Mouse (Mus musculus): Measurements from ENCODE around the gene Tmem56. TPM values are rescaled to one million over a fixed set of nuclear protein-coding genes. Genes with fewer than 3 reads are reported as not detected.

The Tmem56 gene
- total RNA-seq, 2 experiments from 2014 or later = 46.6 to 51.7 TPM

GRCm38 (mm10) chr3:121309429-121309828 is 26.5 kb upstream of the Tmem56 start:
- intact Hi-C loops (cut with DNase I) = loop anchor here (5.0 to 10.0 kb wide), 3 partner anchors 225 to 453 kb away; partner anchors contain the start of genes F3 and Slc44a3
- TF ChIP-seq CTCF (IDR thresholded peaks at IDR 0.05) = no peak

GRCm38 (mm10) chr3:121308935-121309334 is 26.0 kb upstream of the Tmem56 start:
- intact Hi-C loops (cut with DNase I) = loop anchor here (5.0 to 10.0 kb wide), 3 partner anchors 226 to 453 kb away; partner anchors contain the start of genes F3 and Slc44a3
- DNase-seq (ENCODE audit: extremely low spot score in 1 of 2, low spot score in 2 of 2) = no peak
- no peak overlapping the region for H3K4me3 ChIP-seq
- TF ChIP-seq CTCF (IDR thresholded peaks at IDR 0.05) = no peak
- no peak overlapping the region for H3K27ac ChIP-seq

More at GRCm38 (mm10) chr3:121309429-121309828, 26.5 kb upstream of the Tmem56 start:
- DNase-seq (ENCODE audit: extremely low spot score in 1 of 2, low spot score in 2 of 2) = no peak
- no peak overlapping the region for H3K27ac ChIP-seq
- no peak overlapping the region for H3K4me3 ChIP-seq

- DNase-seq (ENCODE audit: extremely low spot score in 1 of 2, low spot score in 2 of 2) = peak; percentile 75 to 76
- H3K27ac ChIP-seq = no peak overlapping the region
- H3K4me3 ChIP-seq = no peak overlapping the region
- TF ChIP-seq CTCF (IDR thresholded peaks at IDR 0.05) = peak; percentile 99
- intact Hi-C loops (cut with DNase I) = loop anchor here (1.0 to 10.0 kb wide), 5 partner anchors 119 to 455 kb away; partner anchors contain the start of genes Cnn3, F3 and Slc44a3
These were observed 24.8 kb upstream of the Tmem56 start for GRCm38 (mm10) chr3:121307532-121308234.

- DNase-seq (ENCODE audit: extremely low spot score in 1 of 2, low spot score in 2 of 2) = no peak
- intact Hi-C loops (cut with DNase I) = loop anchor here (1.0 to 10.0 kb wide), 5 partner anchors 120 to 456 kb away; partner anchors contain the start of genes Cnn3, F3 and Slc44a3
These were observed 23.7 kb upstream of the Tmem56 start for GRCm38 (mm10) chr3:121306641-121307040.

GRCm38 (mm10) chr3:121294200-121294599 is 11.3 kb upstream of the Tmem56 start:
- DNase-seq (ENCODE audit: extremely low spot score in 1 of 2, low spot score in 2 of 2) = no peak
- Histone ChIP-seq H3K27ac (no peak overlapping the region), H3K4me3 (no peak overlapping the region)
- intact Hi-C loops (cut with DNase I) = no loop called here
- TF ChIP-seq CTCF (IDR thresholded peaks at IDR 0.05) = peak; percentile 26

More at GRCm38 (mm10) chr3:121306641-121307040, 23.7 kb upstream of the Tmem56 start:
- no peak overlapping the region for H3K4me3 ChIP-seq
- no peak overlapping the region for H3K27ac ChIP-seq
- TF ChIP-seq CTCF (IDR thresholded peaks at IDR 0.05) = peak; percentile 25

GRCm38 (mm10) chr3:121291560-121292258 is 8.8 kb upstream of the Tmem56 start, which contains the start of gene Alg14:
Gene Alg14, plus strand, starts transcription at chr3:121291773.
- intact Hi-C loops (cut with DNase I) = loop anchor here (1.0 to 2.0 kb wide), 2 partner anchors 29 to 120 kb away; partner anchors contain the start of gene Rwdd3
- DNase-seq (ENCODE audit: extremely low spot score in 1 of 2, low spot score in 2 of 2) = peak; percentile 94 to 96
- peak within 1 kb of the TSS; percentile 77 for H3K4me3 ChIP-seq
- TF ChIP-seq CTCF (IDR thresholded peaks at IDR 0.05) = peak; percentile 13; the same call in 1 of the 2 replicates
- peak within 1 kb of the TSS; percentile 96 for H3K27ac ChIP-seq

GRCm38 (mm10) chr3:121291225-121291559 is 8.3 kb upstream of the Tmem56 start:
- intact Hi-C loops (cut with DNase I) = loop anchor here (1.0 to 2.0 kb wide), 2 partner anchors 28 to 120 kb away; partner anchors contain the start of gene Rwdd3
- H3K27ac ChIP-seq = peak overlapping the region; percentile 96
- TF ChIP-seq CTCF (IDR thresholded peaks at IDR 0.05) = no peak

GRCm38 (mm10) chr3:121290681-121291080 is 7.8 kb upstream of the Tmem56 start:
- no peak for TF ChIP-seq CTCF (IDR thresholded peaks at IDR 0.05)
- Histone ChIP-seq H3K27ac (peak overlapping the region; percentile 96), H3K4me3 (peak overlapping the region; percentile 77)
- intact Hi-C loops (cut with DNase I) = loop anchor here (1.0 to 2.0 kb wide), 2 partner anchors 28 to 119 kb away; partner anchors contain the start of gene Rwdd3
- no peak for DNase-seq (ENCODE audit: extremely low spot score in 1 of 2, low spot score in 2 of 2)

More at GRCm38 (mm10) chr3:121291225-121291559, 8.3 kb upstream of the Tmem56 start:
- DNase-seq (ENCODE audit: extremely low spot score in 1 of 2, low spot score in 2 of 2) = no peak
- H3K4me3 ChIP-seq = peak overlapping the region; percentile 77

GRCm38 (mm10) chr3:121287151-121287550 is 4.3 kb upstream of the Tmem56 start:
- Histone ChIP-seq H3K27ac (no peak overlapping the region), H3K4me3 (no peak overlapping the region)
- TF ChIP-seq CTCF (IDR thresholded peaks at IDR 0.05) = peak; percentile 35
- intact Hi-C loops (cut with DNase I) = no loop called here
- DNase-seq (ENCODE audit: extremely low spot score in 1 of 2, low spot score in 2 of 2) = no peak

GRCm38 (mm10) chr3:121285219-121285618 is 2.3 kb upstream of the Tmem56 start:
- H3K4me3 ChIP-seq = no peak overlapping the region
- TF ChIP-seq CTCF (IDR thresholded peaks at IDR 0.05) = no peak
- DNase-seq (ENCODE audit: extremely low spot score in 1 of 2, low spot score in 2 of 2) = no peak
- no peak overlapping the region for H3K27ac ChIP-seq
- intact Hi-C loops (cut with DNase I) = no loop called here

GRCm38 (mm10) chr3:121279679-121280078 is 3.2 kb downstream of the Tmem56 start:
- DNase-seq (ENCODE audit: extremely low spot score in 1 of 2, low spot score in 2 of 2) = no peak
- intact Hi-C loops (cut with DNase I) = no loop called here
- H3K4me3 ChIP-seq = no peak overlapping the region
- TF ChIP-seq CTCF (IDR thresholded peaks at IDR 0.05) = no peak
- no peak overlapping the region for H3K27ac ChIP-seq

GRCm38 (mm10) chr3:121277557-121277956 is 5.3 kb downstream of the Tmem56 start:
- intact Hi-C loops (cut with DNase I) = no loop called here
- Histone ChIP-seq H3K27ac (no peak overlapping the region), H3K4me3 (no peak overlapping the region)
- TF ChIP-seq CTCF (IDR thresholded peaks at IDR 0.05) = no peak
- DNase-seq (ENCODE audit: extremely low spot score in 1 of 2, low spot score in 2 of 2) = no peak
